Mouse (Mus musculus) gastrocnemius, postnatal 4 days (tissue): ENCODE data around the gene Ptpn4. TPM values are rescaled to one million over a fixed set of nuclear protein-coding genes. Genes with fewer than 3 reads are reported as not detected.

Experiments used
- DNase-seq, 2 experiments: peaks; one replicate each; pipeline ENCODE4 v3.0.0; 2021 to 2022; ENCODE audit warnings: low spot score in 2 of 2, mixed read lengths in 2 of 2
- total RNA-seq, 2 experiments: library from RNA; stranded (reverse); gene quantifications; 2 replicates each; pipeline ENCODE4 v1.2.3; 2021

The Ptpn4 gene
- total RNA-seq, 2 experiments from 2014 or later: 16.3 to 28.9 TPM

- DNase-seq: no peak
These were observed 191.1 kb downstream of the Ptpn4 start for GRCm38 (mm10) chr1:119646356-119646755.

- no peak for DNase-seq
These were observed 195.0 kb downstream of the Ptpn4 start for GRCm38 (mm10) chr1:119642367-119642766.

DNA sequence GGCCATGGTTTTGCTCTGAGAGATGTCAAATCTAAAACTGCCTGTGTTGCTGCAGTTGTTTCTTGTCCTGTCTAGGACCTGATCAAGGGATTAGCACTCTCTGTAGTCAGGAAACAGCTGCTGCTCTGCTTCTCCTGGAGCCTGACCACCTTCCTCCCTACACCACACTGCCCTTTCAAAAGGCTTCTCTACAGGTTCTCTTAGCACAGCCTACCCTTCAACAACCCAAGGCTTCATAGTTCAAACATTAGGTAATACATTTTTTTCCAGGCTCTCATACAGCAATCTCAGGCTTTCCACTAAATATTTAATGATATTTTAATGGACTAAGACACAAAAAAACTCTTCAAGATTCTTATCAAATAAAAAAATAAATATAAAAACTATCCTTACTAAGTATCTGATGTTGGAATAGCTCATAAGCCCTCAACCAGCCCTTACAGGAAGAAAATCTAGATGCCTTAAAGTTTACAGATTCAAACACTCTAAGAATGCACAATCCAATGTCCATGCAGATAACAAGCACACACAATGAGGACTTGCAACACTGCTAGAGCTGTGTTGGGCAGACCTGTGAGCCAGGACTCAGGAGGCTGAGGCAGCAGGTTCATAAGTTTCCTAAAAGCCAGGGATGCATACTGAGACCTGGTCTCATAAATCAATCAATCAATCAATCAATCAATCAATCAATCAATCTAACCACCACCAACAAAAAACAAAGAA is 196.2 kb downstream of the Ptpn4 start:
- DNase-seq: no peak

GRCm38 (mm10) chr1:119640006-119640405 is 197.4 kb downstream of the Ptpn4 start:
- DNase-seq: no peak

- DNase-seq: no peak
These were observed 200.0 kb downstream of the Ptpn4 start for GRCm38 (mm10) chr1:119637188-119638023.

- no peak for DNase-seq
These were observed 202.7 kb downstream of the Ptpn4 start for GRCm38 (mm10) chr1:119634746-119635145.

GRCm38 (mm10) chr1:119630428-119630827 is 207.0 kb downstream of the Ptpn4 start:
- no peak for DNase-seq

DNA sequence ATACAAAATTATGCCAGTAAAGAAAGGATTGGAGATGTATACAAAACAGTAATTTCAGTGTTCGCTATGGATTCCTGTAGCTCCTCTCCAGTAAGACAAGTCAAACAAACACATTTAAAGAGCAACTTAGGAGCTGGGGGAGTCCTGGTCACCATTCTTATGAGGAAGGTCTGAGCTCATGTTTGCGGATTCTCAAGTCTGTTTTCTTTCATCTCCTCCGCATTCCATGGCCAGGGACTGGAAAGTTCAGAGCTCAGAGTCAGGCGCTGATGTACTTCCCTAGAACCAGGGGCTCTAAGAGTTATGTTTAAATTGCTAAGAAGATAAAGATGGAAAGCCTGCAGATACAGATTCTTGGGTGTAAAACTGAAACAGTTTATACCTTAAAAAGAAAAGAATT is 210.6 kb downstream of the Ptpn4 start:
- no peak for DNase-seq

GRCm38 (mm10) chr1:119624444-119624843 is 213.0 kb downstream of the Ptpn4 start:
- no peak for DNase-seq

DNA sequence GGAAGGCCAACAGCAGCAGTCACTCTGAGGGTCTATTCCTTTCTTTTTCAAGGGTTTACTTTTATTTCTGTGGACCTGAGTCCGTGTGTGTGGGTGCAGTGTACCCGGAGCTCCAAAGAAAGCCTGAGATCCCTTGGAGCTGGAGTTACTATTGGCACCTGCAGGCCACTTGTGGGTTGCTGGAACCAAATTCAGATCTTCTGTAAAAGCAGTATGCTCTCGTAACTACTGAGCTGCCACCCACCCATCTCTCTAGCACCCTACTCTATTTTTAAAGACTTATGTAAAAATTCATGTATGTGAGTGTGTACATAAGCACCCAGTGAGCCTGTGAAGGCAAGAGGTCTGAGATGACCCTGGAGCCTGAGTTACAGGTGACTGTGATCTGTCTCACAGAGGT is 232.0 kb downstream of the Ptpn4 start:
- DNase-seq: no peak

Other genes starting within 250 kb of the Ptpn4 start
- 1 to 10 TPM; 2.7 to 2.9 TPM for gene Epb41l5, start 188.6 kb downstream of the Ptpn4 start, total RNA-seq
- gene Tmem177, start 75.6 kb upstream of the Ptpn4 start, total RNA-seq: 1 to 10 TPM; 4.4 to 5.2 TPM
- not detected for gene Cfap221, start 159.6 kb upstream of the Ptpn4 start, total RNA-seq
- 1 to 10 TPM; 2.0 to 2.4 TPM for gene Sctr, start 169.3 kb upstream of the Ptpn4 start, total RNA-seq
- 10 to 100 TPM; 11.7 to 16.9 TPM for gene Tmem37, start 236.5 kb upstream of the Ptpn4 start, total RNA-seq